Mouse (Mus musculus) limb, embryonic 14.5 days (tissue): ENCODE data around the gene Tead2. TPM values are rescaled to one million over a fixed set of nuclear protein-coding genes. Genes with fewer than 3 reads are reported as not detected.

Experiments
- ATAC-seq: fragments of 200-750 bp; cut with Nextera tagmentation; 2 replicates; pipeline ENCODE4 v1.8.0; 2017; ENCODE audit warnings: low read depth, moderate number of reproducible peaks, moderate TSS enrichment; ENCODE audit not compliant: low FRiP score
- DNase-seq: peaks from one replicate; pipeline ENCODE4 v3.0.0-alpha.2; 2015; ENCODE audit warnings: low spot score
- H3K27ac ChIP-seq: fragments of 300-500 bp; sonication (generic); replicated peaks from 2 replicates; pipeline ENCODE4 v1.5.1; 2014; ENCODE audit warnings: low read depth, mild to moderate bottlenecking, low read length, moderate library complexity, mixed read lengths
- H3K27me3 ChIP-seq: fragments of 300-500 bp; sonication (generic); 2 replicates; pipeline ENCODE4 v1.6.1; 2014; ENCODE audit warnings: low read length, mixed read lengths; ENCODE audit not compliant: control insufficient read depth, insufficient read depth
- H3K36me3 ChIP-seq: fragments of 300-500 bp; sonication (generic); 2 replicates; pipeline ENCODE4 v1.6.1; 2014; ENCODE audit warnings: mild to moderate bottlenecking, low read length, moderate library complexity, mixed read lengths; ENCODE audit not compliant: control insufficient read depth, insufficient read depth
- H3K4me1 ChIP-seq: fragments of 300-500 bp; sonication (generic); 2 replicates; pipeline ENCODE4 v1.6.1; 2014; ENCODE audit warnings: antibody characterized with exemption, low read length, mixed read lengths; ENCODE audit not compliant: control insufficient read depth, insufficient read depth
- H3K4me2 ChIP-seq: fragments of 300-500 bp; sonication (generic); replicated peaks from 2 replicates; pipeline ENCODE4 v1.6.1; 2014; ENCODE audit warnings: low read depth, mild to moderate bottlenecking, low read length, moderate library complexity; ENCODE audit not compliant: severe bottlenecking
- H3K4me3 ChIP-seq: fragments of 300-500 bp; sonication (generic); replicated peaks from 2 replicates; pipeline ENCODE4 v1.5.1; 2014; ENCODE audit warnings: low read length
- H3K9ac ChIP-seq: fragments of 300-500 bp; sonication (generic); 2 replicates; pipeline ENCODE4 v1.6.1; 2014; ENCODE audit warnings: mild to moderate bottlenecking, low read depth, low read length, moderate library complexity; ENCODE audit not compliant: severe bottlenecking
- H3K9me3 ChIP-seq: fragments of 300-500 bp; sonication (generic); 2 replicates; pipeline ENCODE4 v1.6.1; 2016; ENCODE audit warnings: low read length; ENCODE audit not compliant: control insufficient read depth
- POLR2A ChIP-seq: fragments of 200-500 bp; IDR thresholded peaks from 2 replicates; pipeline ENCODE4 v1.8.0; 2012; ENCODE audit warnings: inconsistent platforms, mild to moderate bottlenecking, moderate library complexity, borderline replicate concordance; ENCODE audit not compliant: insufficient read depth, insufficient read length; ENCODE audit errors: extremely low read depth
- WGBS: fragments of 180-500 bp; shearing (Covaris S2); extraction: QIAGEN DNeasy Blood & Tissue Kit; methylation state at CpG from one replicate; pipeline ENCODE4 v1.1.7; 2014; 5-methylcytosine and 5-hydroxymethylcytosine counted together
- polyA plus RNA-seq, 2 experiments: library from polyadenylated mRNA; depleted of rRNA in 1 of 2; stranded (reverse) in 1 of 2; unstranded in 1 of 2; fragments of >200 nt; fragmentation: Nextera tagmentation in 1 of 2; extraction: Ambion mirVana in 1 of 2; gene quantifications; 2 replicates each; pipeline versions ENCODE4 v1.2.1 to v1.2.3; 2012 to 2014

Tead2 gene
- polyA plus RNA-seq (2012; rRNA removed), result 450 and 560 TPM in 2 replicates
- 143 and 168 TPM in 2 replicates for polyA plus RNA-seq (2014; fragmentation: Nextera tagmentation; extraction: Ambion mirVana)

DNA sequence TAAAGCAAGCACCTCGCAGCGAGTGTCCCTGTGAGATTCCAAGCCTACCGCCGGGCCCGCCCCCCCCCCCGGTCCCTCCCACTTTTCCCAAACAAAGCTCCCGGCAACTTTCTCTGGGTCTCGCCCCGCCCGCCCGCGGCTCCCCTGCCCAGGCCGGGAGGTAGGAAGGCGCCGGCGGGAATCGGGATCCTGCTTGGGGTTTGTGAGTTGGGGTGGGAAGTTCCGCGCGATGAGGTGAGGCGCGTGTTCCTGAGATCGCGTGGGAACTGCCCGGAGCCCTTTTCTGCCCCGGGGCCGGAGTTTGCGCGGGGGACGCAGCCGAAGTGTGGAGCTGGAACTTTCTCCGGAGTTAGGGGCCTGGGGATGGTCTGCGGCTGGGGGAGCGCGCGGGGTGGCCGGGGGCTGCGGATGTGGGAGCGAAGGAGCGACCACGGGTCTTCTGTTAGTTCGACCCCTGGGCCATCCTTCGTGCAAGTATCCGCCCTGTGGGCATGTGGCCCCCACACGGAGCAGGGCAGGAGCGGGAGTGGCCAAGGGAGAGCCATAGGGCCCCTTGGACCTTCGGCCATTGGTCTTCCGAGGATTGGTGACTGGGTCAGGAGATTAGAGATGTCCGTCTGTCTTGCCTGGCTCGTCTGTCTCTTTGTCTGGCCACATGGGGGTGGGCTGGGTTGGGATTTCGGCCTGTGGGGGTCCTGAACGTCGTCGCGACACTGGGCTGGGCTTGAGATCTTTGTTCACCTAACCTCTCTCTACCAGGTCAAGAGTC, at the start of gene Tead2:
TSS of gene Tead2 (plus strand) at position 81 of the 769 bp plus-strand sequence.
- H3K4me2 ChIP-seq, result peak within 1 kb of the TSS; percentile 80
- H3K4me1 ChIP-seq, result peaks cover 23% of the 10 kb centered on the region; the same call in 1 of the 2 replicates
- ATAC-seq (peak; percentile 66), DNase-seq (peak; percentile 70)
- H3K9me3 ChIP-seq, result no peaks in the 10 kb centered on the region
- peak; percentile 92 for TF ChIP-seq POLR2A
- peak within 1 kb of the TSS; percentile 99 for H3K9ac ChIP-seq
- H3K27me3 ChIP-seq, result peaks cover 13% of the 10 kb centered on the region
- H3K27ac ChIP-seq, result peak within 1 kb of the TSS; percentile 99
- H3K4me3 ChIP-seq, result peak within 1 kb of the TSS; percentile 94
- 1% methylated on average over 49 of the region's 55 CpGs for WGBS
- peaks cover 32% of the 10 kb centered on the region for H3K36me3 ChIP-seq

DNA sequence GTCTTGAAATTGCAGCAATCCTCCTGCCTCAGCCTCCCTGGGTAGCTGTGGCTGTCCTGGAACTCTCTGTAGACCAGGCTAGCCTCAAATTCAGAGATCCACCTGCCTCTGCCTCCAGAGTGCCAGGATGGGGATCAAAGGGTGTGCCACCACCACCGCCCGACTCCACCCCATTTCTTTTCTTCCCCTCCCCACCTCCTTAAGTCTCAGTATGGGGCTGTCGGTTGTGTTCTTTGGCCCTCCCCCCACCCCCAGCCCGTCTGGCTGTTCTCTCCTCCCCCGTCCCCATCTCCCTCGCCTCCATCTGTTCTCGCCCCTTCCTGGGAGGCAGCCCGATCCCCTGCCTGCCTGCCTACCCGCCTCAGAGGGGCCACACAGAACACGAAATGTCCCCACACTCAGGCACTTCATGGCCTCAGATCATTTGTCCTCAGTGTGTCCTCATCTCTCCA, 48.6 kb upstream of the Tead2 start:
- ATAC-seq (no peak), DNase-seq (no peak)
- Histone ChIP-seq H3K36me3 (no peaks in the 10 kb centered on the region), H3K27me3 (peaks cover 76% of the 10 kb centered on the region), H3K4me1 (0 out of 2 replicates have a peak, but pooled peaks cover 4% of the 10 kb centered on the region), H3K9ac (no peak overlapping the region), H3K27ac (no peak overlapping the region), H3K4me3 (no peak overlapping the region), H3K9me3 (peaks cover 19% of the 10 kb centered on the region), H3K4me2 (no peak overlapping the region)
- 22% methylated on average over 10 of the region's 10 CpGs for WGBS
- TF ChIP-seq POLR2A, result no peak

DNA sequence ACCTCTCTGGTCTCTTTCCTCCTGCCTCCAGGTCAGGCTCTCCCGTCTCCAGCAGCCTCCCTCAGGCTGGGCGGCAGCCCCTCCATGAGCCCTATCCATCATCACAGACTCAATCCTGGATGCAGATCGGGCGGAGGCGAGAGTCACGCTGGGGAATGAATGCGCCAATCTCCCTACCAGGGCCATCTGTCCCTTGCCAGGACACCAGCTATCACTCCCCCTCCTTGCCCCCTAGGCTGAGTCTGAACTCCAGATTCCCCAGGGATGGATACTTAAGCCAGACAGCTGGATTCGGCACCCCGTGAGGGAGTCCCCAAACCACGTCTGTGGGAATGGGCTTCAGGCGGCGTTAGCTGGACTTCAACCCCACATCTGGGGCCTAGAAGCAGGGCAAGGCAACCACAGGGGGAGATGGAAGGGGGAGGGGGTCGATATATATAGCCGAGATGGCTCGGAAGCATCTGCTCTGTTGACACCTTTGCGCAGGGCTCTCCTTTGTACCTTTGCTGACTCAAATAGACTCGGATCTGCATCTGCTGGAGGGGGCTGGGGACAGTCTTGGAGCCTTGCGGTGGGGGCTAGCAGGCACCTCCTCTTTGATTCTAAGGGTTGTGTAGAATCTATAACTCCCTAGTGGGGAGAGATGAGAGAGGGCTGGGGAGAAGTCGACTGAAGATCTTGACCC, 47.6 kb upstream of the Tead2 start:
- Histone ChIP-seq H3K9ac (no peak overlapping the region), H3K4me1 (0 out of 2 replicates have a peak, but pooled peaks cover 4% of the 10 kb centered on the region), H3K27ac (no peak overlapping the region), H3K27me3 (peaks cover 70% of the 10 kb centered on the region), H3K4me3 (no peak overlapping the region), H3K4me2 (no peak overlapping the region), H3K9me3 (peaks cover 19% of the 10 kb centered on the region), H3K36me3 (no peaks in the 10 kb centered on the region)
- 3% methylated on average over 19 of the region's 19 CpGs for WGBS
- no peak for TF ChIP-seq POLR2A
- DNase-seq, result no peak
- no peak for ATAC-seq

DNA sequence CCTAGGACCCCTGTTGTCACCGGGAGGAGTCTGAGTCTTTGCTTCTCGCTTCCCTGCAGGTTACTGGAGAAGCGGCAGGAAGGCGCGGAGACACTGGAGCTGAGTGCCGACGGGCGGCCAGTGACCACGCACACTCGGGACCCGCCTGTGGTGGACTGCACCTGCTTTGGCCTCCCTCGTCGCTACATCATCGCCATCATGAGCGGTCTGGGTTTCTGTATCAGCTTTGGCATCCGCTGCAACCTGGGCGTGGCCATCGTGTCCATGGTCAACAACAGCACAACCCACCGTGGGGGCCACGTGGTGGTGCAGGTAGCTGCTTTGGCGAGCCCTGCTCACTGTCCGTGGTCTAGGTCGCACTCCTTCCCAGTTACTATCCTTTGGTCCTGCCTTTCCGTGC, 46.9 kb upstream of the Tead2 start:
- H3K9ac ChIP-seq, result no peak overlapping the region
- no peak overlapping the region for H3K4me3 ChIP-seq
- H3K9me3 ChIP-seq, result peaks cover 19% of the 10 kb centered on the region
- no peak for ATAC-seq
- H3K4me1 ChIP-seq, result 0 out of 2 replicates have a peak, but pooled peaks cover 4% of the 10 kb centered on the region
- H3K4me2 ChIP-seq, result no peak overlapping the region
- DNase-seq, result no peak
- H3K27me3 ChIP-seq, result peaks cover 63% of the 10 kb centered on the region
- TF ChIP-seq POLR2A, result no peak
- H3K27ac ChIP-seq, result no peak overlapping the region
- H3K36me3 ChIP-seq, result no peaks in the 10 kb centered on the region
- 8% methylated on average over 24 of the region's 24 CpGs for whole genome bisulfite sequencing

DNA sequence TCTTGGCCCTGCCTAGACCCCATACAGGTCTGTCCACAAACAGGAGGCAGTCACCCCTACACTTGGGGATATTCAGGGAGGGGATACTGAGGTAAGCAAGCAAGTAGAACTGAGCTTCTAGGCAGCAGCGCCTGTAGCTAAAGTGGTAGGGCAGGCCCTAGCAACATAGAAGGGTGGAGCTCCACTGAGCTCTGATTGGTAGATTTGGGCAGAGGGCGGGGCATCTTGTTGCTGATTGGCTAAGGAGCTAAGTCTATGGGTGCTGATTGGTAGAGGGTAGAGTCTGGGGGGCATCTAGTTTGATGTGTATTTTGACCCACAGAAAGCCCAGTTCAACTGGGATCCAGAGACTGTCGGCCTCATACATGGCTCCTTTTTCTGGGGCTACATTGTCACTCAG, 46.1 kb upstream of the Tead2 start:
- Histone ChIP-seq H3K4me1 (no peaks in the 10 kb centered on the region), H3K27me3 (peaks cover 62% of the 10 kb centered on the region), H3K36me3 (no peaks in the 10 kb centered on the region), H3K4me2 (no peak overlapping the region), H3K9me3 (peaks cover 19% of the 10 kb centered on the region), H3K9ac (no peak overlapping the region), H3K27ac (no peak overlapping the region), H3K4me3 (no peak overlapping the region)
- WGBS, result 98% methylated on average over 3 of the region's 3 CpGs
- no peak for DNase-seq
- ATAC-seq, result no peak
- TF ChIP-seq POLR2A, result no peak
